In genomic region chr14:8314536-8314935, GRCm38 (mm10) we compare ENCODE assay signal across 9 mouse cellular contexts. TPM values are rescaled to one million over a fixed set of nuclear protein-coding genes. Genes with fewer than 3 reads are reported as not detected.
DNase-seq lines count a peak whose midpoint lies in the region; ATAC-seq and TF ChIP-seq lines count a peak whose summit lies in the region.
"Had no signal": no experiment of that assay in that cellular context is flagged by ENCODE, and none has a peak within 500 bp of the region (broad histone marks: within the 10 kb centered on the region; RNA-seq: fewer than 3 reads in every experiment).

No protein-coding gene starts in this region.

- no peak overlapping the region for H3K27ac ChIP-seq in kidney, embryonic 14.5 days (ENCODE audit: low read depth, low read length)
- no peak overlapping the region for H3K27ac ChIP-seq in ES-E14 (ENCODE audit: insufficient read depth, low read depth, low read length, poor library complexity, severe bottlenecking)
- no peak overlapping the region for H3K27ac ChIP-seq in bone marrow, adult 2 months (ENCODE audit: control insufficient read depth, insufficient read depth, low read depth, low read length, poor library complexity)
- H3K27ac ChIP-seq: intestine, embryonic 15.5 days had no signal

- H3K9ac ChIP-seq in kidney, embryonic 14.5 days (ENCODE audit: low read depth, low read length) = no peak overlapping the region
- H3K9ac ChIP-seq in ES-E14 (ENCODE audit: insufficient read depth, low read depth, low read length, poor library complexity, severe bottlenecking) = no peak overlapping the region
- H3K9ac ChIP-seq: intestine, embryonic 15.5 days had no signal

- DNase-seq in kidney, postnatal 14 days = peak; percentile 33
- peak; percentile 27 for DNase-seq in ES-E14 (ENCODE audit: low read depth, low spot score)
- DNase-seq in naive thymus-derived CD4-positive, alpha-beta T cell, adult 2 months (ENCODE audit: low read depth) = peak; percentile 39
- DNase-seq in left cerebral cortex, adult 18-20 months (ENCODE audit: low spot score in 2 of 2) = no peak

- WGBS in kidney, embryonic 14.5 days = 25% methylated on average over 3 of the region's 3 CpGs
- 18% methylated on average over 3 of the region's 3 CpGs for WGBS in bone marrow, adult 2 months

- TF ChIP-seq POLR2A in bone marrow, adult 2 months (IDR thresholded peaks at IDR 0.05; ENCODE audit: borderline replicate concordance, control insufficient read depth, low read depth, low read length) = no peak

- in situ Hi-C loops in ES-E14 (cut with MboI; ENCODE audit: low sequenced_read_pairs in 2 of 2, unreplicated experiment in 2 of 2) = loop anchor here in 1 of 2 experiments (10.0 kb wide), 1 partner anchor 220 kb away; the partner anchor contains the start of gene Pxk

- ATAC-seq in kidney, embryonic 14.5 days (ENCODE audit: low FRiP score, low TSS enrichment) = no peak
- ATAC-seq in inflammation-experienced regulatory T-cells, adult 6 months = no peak
- ATAC-seq: intestine, embryonic 15.5 days had no signal

- no peak overlapping the region for H3K4me3 ChIP-seq in kidney, embryonic 14.5 days (ENCODE audit: low read length)
- no peak overlapping the region for H3K4me3 ChIP-seq in ES-E14 (ENCODE audit: insufficient read depth in 1 of 2, low read depth in 1 of 2, low read length in 2 of 2, poor library complexity in 1 of 2, severe bottlenecking in 1 of 2)
- H3K4me3 ChIP-seq in bone marrow, adult 2 months (replicated peaks; ENCODE audit: control insufficient read depth, low read depth, low read length) = no peak overlapping the region
- H3K4me3 ChIP-seq: intestine, embryonic 15.5 days had no signal

- no peak overlapping the region for H3K4me2 ChIP-seq in kidney, embryonic 14.5 days (replicated peaks; ENCODE audit: low read depth, low read length)
- H3K4me2 ChIP-seq: intestine, embryonic 15.5 days had no signal

- H3K9me3 ChIP-seq in kidney, embryonic 14.5 days (ENCODE audit: control insufficient read depth, low read length) = no peaks in the 10 kb centered on the region
- H3K9me3 ChIP-seq in ES-E14 (ENCODE audit: control insufficient read depth, insufficient read depth, low read depth, low read length) = no peaks in the 10 kb centered on the region
- H3K9me3 ChIP-seq: intestine, embryonic 15.5 days had no signal

- TF ChIP-seq CTCF in bone marrow, adult 2 months (IDR thresholded peaks at IDR 0.05; ENCODE audit: control insufficient read depth, insufficient read depth, low read length) = peak; percentile 20; the same call in 1 of the 2 replicates

- peaks cover 22% of the 10 kb centered on the region for H3K27me3 ChIP-seq in kidney, embryonic 14.5 days (ENCODE audit: control insufficient read depth, insufficient read depth, low read length)

- peaks cover 7% of the 10 kb centered on the region; the same call in 1 of the 2 replicates for H3K4me1 ChIP-seq in kidney, embryonic 14.5 days (ENCODE audit: control insufficient read depth, insufficient read depth, low read length)
- H3K4me1 ChIP-seq in ES-E14 (ENCODE audit: control insufficient read depth in 2 of 2, insufficient read depth in 2 of 2, low read length in 2 of 2, poor library complexity in 1 of 2) = peaks cover 0 to 8% of the 10 kb centered on the region in 2 experiments
- no peaks in the 10 kb centered on the region for H3K4me1 ChIP-seq in bone marrow, adult 2 months (ENCODE audit: control insufficient read depth, insufficient read depth, low read length)

- no peaks in the 10 kb centered on the region for H3K36me3 ChIP-seq in kidney, embryonic 14.5 days (ENCODE audit: control insufficient read depth, insufficient read depth, low read length)
- no peaks in the 10 kb centered on the region for H3K36me3 ChIP-seq in ES-E14 (ENCODE audit: control insufficient read depth, insufficient read depth, low read length, poor library complexity, severe bottlenecking)
- H3K36me3 ChIP-seq: intestine, embryonic 15.5 days had no signal

TF ChIP-seq in ES-E14, 5 proteins besides CTCF, POLR2A, EP300 and RAD21:
- TF ChIP-seq CHD2 (IDR thresholded peaks at IDR 0.05; ENCODE audit: low read depth, low read length) = no peak
- TF ChIP-seq HCFC1 (IDR thresholded peaks at IDR 0.05; ENCODE audit: borderline replicate concordance, insufficient read depth, low read length) = no peak
- no peak for TF ChIP-seq MAFK (IDR thresholded peaks at IDR 0.05; ENCODE audit: insufficient read depth, low read depth, low read length)
- no peak for TF ChIP-seq ZC3H11A (IDR thresholded peaks at IDR 0.05; ENCODE audit: borderline replicate concordance, low read depth, low read length)
- TF ChIP-seq ZNF384 (IDR thresholded peaks at IDR 0.05; ENCODE audit: low read depth, low read length) = no peak

RNA-seq across cellular contexts. Expression of gene Fam107a, which starts 3.3 kb away (rescaled TPM):
- 3.2 and 4.0 TPM in 2 replicates for polyA plus RNA-seq in kidney, embryonic 14.5 days (2014; fragmentation: Nextera tagmentation; extraction: Ambion mirVana)
- total RNA-seq in ES-E14 (2012; rRNA removed) = 0.11 and 0.27 TPM in 2 replicates
- 1.9 TPM in 1 of 2 replicates, not detected in the other for polyA plus RNA-seq in bone marrow, adult 2 months (2011; ENCODE audit: insufficient read depth, insufficient read length, low replicate concordance, missing spikeins)
- polyA plus RNA-seq in inflammation-experienced regulatory T-cells, adult 6 months (2017; shearing (Covaris generic)) = not detected
- total RNA-seq in left cerebral cortex, adult 18-20 months (2021) = 100 to 1,000 TPM; 213 to 316 TPM

RNA-seq across cellular contexts. Expression of gene Acox2, which starts 55.4 kb away (rescaled TPM):
- polyA plus RNA-seq in kidney, embryonic 14.5 days (2014; fragmentation: Nextera tagmentation; extraction: Ambion mirVana) = not detected in 2 replicates
- not detected in 2 replicates for total RNA-seq in ES-E14 (2012; rRNA removed)
- polyA plus RNA-seq in bone marrow, adult 2 months (2011; ENCODE audit: insufficient read depth, insufficient read length, low replicate concordance, missing spikeins) = 4.8 TPM in 1 of 2 replicates, not detected in the other
- not detected for polyA plus RNA-seq in inflammation-experienced regulatory T-cells, adult 6 months (2017; shearing (Covaris generic))
- not detected for total RNA-seq in left cerebral cortex, adult 18-20 months (2021)
- polyA plus RNA-seq: stomach, embryonic 14.5 days had no signal

Comparison
In these comparisons a context has a peak if more than half of its experiments do, and no peak if none do; other contexts are left out.
1. DNase-seq: peak in kidney, postnatal 14 days (single experiment), ES-E14 (single experiment) and naive thymus-derived CD4-positive, alpha-beta T cell, adult 2 months (single experiment); none in left cerebral cortex, adult 18-20 months (0 of 2).